Mouse (Mus musculus) CD4-positive, CD25-positive, alpha-beta regulatory T cell, adult 9 weeks (primary cell): ENCODE measurements around the gene Gm10229. TPM values are rescaled to one million over a fixed set of nuclear protein-coding genes. Genes with fewer than 3 reads are reported as not detected.

Source experiments
- polyA plus RNA-seq: library from polyadenylated mRNA; unstranded; fragments of 100-300 nt; shearing (Covaris generic); gene quantifications from one replicate; pipeline ENCODE4 v1.2.1, GENCODE M21; 2017

Gm10229 gene
- not detected for polyA plus RNA-seq

GRCm38 (mm10) chr16:89014984-89015383 is at the start of gene Gm10229:
Gene Gm10229 (plus strand): TSS chr16:89015284.

GRCm38 (mm10) chr16:89010659-89011058 is 4.4 kb upstream of the Gm10229 start, which contains the start of gene Krtap22-2:
Gene Krtap22-2 (minus strand): TSS chr16:89010759.

GRCm38 (mm10) chr16:89031399-89031798 is 16.3 kb downstream of the Gm10229 start, which contains the start of gene Krtap6-1:
Gene Krtap6-1 (plus strand): TSS chr16:89031699.

GRCm38 (mm10) chr16:89041372-89041771 is 26.3 kb downstream of the Gm10229 start, which contains the start of gene Gm10228:
Gene Gm10228 (minus strand): TSS chr16:89041472.

GRCm38 (mm10) chr16:89047783-89048182 is 32.7 kb downstream of the Gm10229 start, which contains the start of gene Krtap6-5:
Gene Krtap6-5 (minus strand): TSS chr16:89047883.

GRCm38 (mm10) chr16:89063902-89064301 is 48.8 kb downstream of the Gm10229 start, which contains the start of gene 1110025L11Rik:
Gene 1110025L11Rik (minus strand): TSS chr16:89064002.

Other genes with a start within 250 kb of the Gm10229 start
- gene 2310057N15Rik, start 241.1 kb upstream of the Gm10229 start, polyA plus RNA-seq = not detected
- not detected for gene Gm5965, start 237.4 kb upstream of the Gm10229 start, polyA plus RNA-seq
- not detected for gene Gm20741, start 203.1 kb upstream of the Gm10229 start, polyA plus RNA-seq
- not detected for gene Krtap15, start 195.1 kb upstream of the Gm10229 start, polyA plus RNA-seq
- not detected for gene Krtap14, start 189.1 kb upstream of the Gm10229 start, polyA plus RNA-seq
- gene Krtap19-1, start 145.9 kb upstream of the Gm10229 start, polyA plus RNA-seq = not detected
- gene Krtap19-2, start 141.0 kb upstream of the Gm10229 start, polyA plus RNA-seq = not detected
- not detected for gene Krtap19-3, start 137.2 kb upstream of the Gm10229 start, polyA plus RNA-seq
- gene Krtap19-4, start 130.2 kb upstream of the Gm10229 start, polyA plus RNA-seq = not detected
- not detected for gene Krtap19-5, start 118.8 kb upstream of the Gm10229 start, polyA plus RNA-seq
- gene Krtap19-9b, start 83.0 kb upstream of the Gm10229 start, polyA plus RNA-seq = not detected
- gene Krtap16-3, start 52.4 kb upstream of the Gm10229 start, polyA plus RNA-seq = not detected
- gene Krtap22-2, start 4.5 kb upstream of the Gm10229 start, polyA plus RNA-seq = not detected
- not detected for gene Krtap6-1, start 16.4 kb downstream of the Gm10229 start, polyA plus RNA-seq
- gene Gm10228, start 26.2 kb downstream of the Gm10229 start, polyA plus RNA-seq = not detected
- not detected for gene Krtap6-5, start 32.6 kb downstream of the Gm10229 start, polyA plus RNA-seq
- gene 1110025L11Rik, start 48.7 kb downstream of the Gm10229 start, polyA plus RNA-seq = not detected
- not detected for gene Krtap6-3, start 68.7 kb downstream of the Gm10229 start, polyA plus RNA-seq
- gene Gm6358, start 125.6 kb downstream of the Gm10229 start, polyA plus RNA-seq = not detected
- not detected for gene Gm10061, start 135.8 kb downstream of the Gm10229 start, polyA plus RNA-seq
- not detected for gene Gm9789, start 142.7 kb downstream of the Gm10229 start, polyA plus RNA-seq
- not detected for gene Gm7735, start 154.2 kb downstream of the Gm10229 start, polyA plus RNA-seq
- not detected for gene 1110057P08Rik, start 159.5 kb downstream of the Gm10229 start, polyA plus RNA-seq
- not detected for gene Krtap20-2, start 190.6 kb downstream of the Gm10229 start, polyA plus RNA-seq